Mouse (Mus musculus) CD4-positive, CD25-positive, alpha-beta regulatory T cell, adult 9 weeks (primary cell): ENCODE data around the gene Olfr122. TPM values are rescaled to one million over a fixed set of nuclear protein-coding genes. Genes with fewer than 3 reads are reported as not detected.

Experiments used
- polyA plus RNA-seq: library from polyadenylated mRNA; unstranded; fragments of 100-300 nt; shearing (Covaris generic); gene quantifications from one replicate; pipeline ENCODE4 v1.2.1, GENCODE M21; 2017

Olfr122 gene
- not detected for polyA plus RNA-seq

DNA sequence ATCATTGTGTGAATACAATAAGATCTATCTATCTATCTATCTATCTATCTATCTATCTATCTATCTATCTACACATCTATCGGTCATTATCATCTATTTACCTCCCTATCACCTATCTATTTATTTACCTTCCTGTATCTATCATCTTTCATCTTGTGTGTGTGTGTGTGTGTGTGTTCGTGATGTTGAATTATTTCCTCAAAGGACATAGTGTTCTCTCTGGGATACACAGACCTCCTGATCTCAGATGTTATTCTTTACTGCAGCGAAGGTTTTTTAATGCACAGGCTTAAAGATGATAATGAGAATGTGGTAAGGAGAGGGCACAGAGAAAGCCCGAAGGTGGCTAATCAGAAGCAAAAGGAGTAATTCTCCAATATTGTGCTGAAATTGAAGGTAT lies at the start of gene Olfr122:
Gene Olfr122, plus strand, starts transcription at position 301 of the 400 bp plus-strand sequence.

DNA sequence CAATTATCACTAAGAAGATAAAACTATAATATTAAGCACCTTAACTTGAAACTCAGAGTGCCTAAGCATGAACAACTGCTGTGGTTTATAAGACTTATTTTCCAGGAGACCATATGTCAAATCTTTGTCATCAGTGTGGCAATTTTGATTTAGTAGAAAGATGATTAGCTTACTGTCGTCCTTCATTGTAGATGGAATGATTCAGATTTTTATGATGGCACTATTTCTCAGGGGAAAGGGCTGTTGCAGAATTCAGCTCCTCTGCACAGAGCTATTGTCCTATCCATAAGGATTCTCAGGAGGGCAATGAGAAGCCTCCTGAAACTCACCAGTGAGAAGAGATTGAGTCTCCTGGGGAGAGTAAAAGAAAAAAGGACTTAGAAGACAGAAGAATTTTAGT lies 46.9 kb upstream of the Olfr122 start, which contains the start of gene Olfr120:
Gene Olfr120, plus strand, starts transcription at position 301 of the 400 bp plus-strand sequence.

DNA sequence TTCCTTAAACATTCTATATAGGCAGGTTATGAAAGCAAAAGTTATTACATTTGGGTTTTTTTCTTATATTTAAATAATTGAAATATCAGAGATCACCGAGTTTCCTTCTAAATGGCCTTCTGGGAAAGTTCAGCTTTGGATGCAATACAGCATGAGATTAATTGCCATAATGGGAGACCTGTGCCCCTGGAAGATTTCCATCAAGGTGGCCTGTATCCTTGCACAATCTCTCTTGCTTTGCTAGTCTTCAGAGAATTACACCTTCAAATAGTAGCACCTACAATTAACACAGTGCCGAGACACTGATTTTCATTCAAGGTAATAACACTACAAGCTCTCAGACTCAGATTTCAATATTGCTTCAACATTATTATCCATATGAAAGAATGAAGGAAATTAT lies 24.8 kb downstream of the Olfr122 start, which contains the start of gene Olfr123:
Gene Olfr123, plus strand, starts transcription at position 301 of the 400 bp plus-strand sequence.

DNA sequence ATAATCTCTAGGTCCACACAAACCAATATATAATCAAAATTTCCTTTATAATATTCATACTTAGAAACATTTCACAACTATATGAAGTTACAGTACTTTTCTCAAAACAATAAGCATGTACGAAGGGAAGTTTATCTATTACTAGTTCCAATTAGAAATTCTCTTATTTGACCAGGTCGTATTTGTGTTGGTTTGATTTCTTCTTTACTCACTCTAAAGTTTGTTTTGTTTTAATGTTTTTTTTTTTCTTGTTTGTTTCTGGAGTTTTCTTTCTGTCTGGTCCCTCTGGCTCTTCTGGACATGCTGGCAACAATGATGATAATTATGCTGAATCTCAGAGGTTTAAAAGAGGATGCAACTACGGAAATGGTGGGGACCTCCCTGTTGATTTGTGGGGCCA lies 31.2 kb downstream of the Olfr122 start, which contains the start of gene Olfr124:
Gene Olfr124, plus strand, starts transcription at position 301 of the 400 bp plus-strand sequence.

Other genes starting within 250 kb of the Olfr122 start
- gene Olfr112, start 199.2 kb upstream of the Olfr122 start, polyA plus RNA-seq = not detected
- not detected for gene Olfr113, start 190.9 kb upstream of the Olfr122 start, polyA plus RNA-seq
- not detected for gene Olfr114, start 175.9 kb upstream of the Olfr122 start, polyA plus RNA-seq
- not detected for gene Olfr115, start 141.5 kb upstream of the Olfr122 start, polyA plus RNA-seq
- gene Olfr116, start 141.4 kb upstream of the Olfr122 start, polyA plus RNA-seq = not detected
- gene Olfr117, start 104.8 kb upstream of the Olfr122 start, polyA plus RNA-seq = not detected
- gene Olfr118, start 101.6 kb upstream of the Olfr122 start, polyA plus RNA-seq = not detected
- not detected for gene Olfr119, start 72.0 kb upstream of the Olfr122 start, polyA plus RNA-seq
- not detected for gene Olfr120, start 46.8 kb upstream of the Olfr122 start, polyA plus RNA-seq
- gene Olfr121, start 19.8 kb upstream of the Olfr122 start, polyA plus RNA-seq = not detected
- gene Olfr123, start 24.9 kb downstream of the Olfr122 start, polyA plus RNA-seq = not detected
- not detected for gene Olfr124, start 31.3 kb downstream of the Olfr122 start, polyA plus RNA-seq
- not detected for gene Olfr125, start 64.3 kb downstream of the Olfr122 start, polyA plus RNA-seq
- gene Olfr126, start 78.9 kb downstream of the Olfr122 start, polyA plus RNA-seq = not detected
- gene Olfr127, start 131.8 kb downstream of the Olfr122 start, polyA plus RNA-seq = not detected
- not detected for gene Olfr128, start 151.9 kb downstream of the Olfr122 start, polyA plus RNA-seq
- not detected for gene Olfr761, start 184.5 kb downstream of the Olfr122 start, polyA plus RNA-seq